8 mouse cellular contexts compared by ENCODE assay signal in genomic region chr9:23035901-23036610, GRCm38 (mm10).
A peak's percentile ranks its signal among the peaks of the same experiment; 100 is the strongest.
DNase-seq lines count a peak whose midpoint lies in the region; ATAC-seq lines count a peak whose summit lies in the region.

No protein-coding gene starts in this region.

- no peaks in the 10 kb centered on the region for H3K9me3 ChIP-seq in heart, embryonic 14.5 days (ENCODE audit: control insufficient read depth, low read length)
- H3K9me3 ChIP-seq in neural tube, embryonic 14.5 days (ENCODE audit: control insufficient read depth, low read length), result no peaks in the 10 kb centered on the region

- peak overlapping the region; percentile 81 for H3K4me2 ChIP-seq in heart, embryonic 14.5 days (ENCODE audit: low read length)
- peak overlapping the region; percentile 36; the same call in 1 of the 2 replicates for H3K4me2 ChIP-seq in neural tube, embryonic 14.5 days (ENCODE audit: low read depth, low read length)

- peak overlapping the region; percentile 69 for H3K9ac ChIP-seq in heart, embryonic 14.5 days (ENCODE audit: low read length)
- no peak overlapping the region for H3K9ac ChIP-seq in neural tube, embryonic 14.5 days (replicated peaks; ENCODE audit: low read depth, low read length)

- H3K27ac ChIP-seq in brown adipose tissue, adult 24 weeks (replicated peaks; ENCODE audit: low read depth, low read length), result 0 out of 2 replicates have a peak overlapping the region, but pooled peaks have one; percentile 40
- H3K27ac ChIP-seq in heart, embryonic 14.5 days (replicated peaks in 1 of 2; ENCODE audit: control insufficient read depth in 1 of 2, insufficient read depth in 1 of 2, low read depth in 2 of 2, low read length in 2 of 2), result no peak overlapping the region
- no peak overlapping the region for H3K27ac ChIP-seq in neural tube, embryonic 14.5 days (ENCODE audit: low read depth, low read length)

- H3K4me1 ChIP-seq in brown adipose tissue, adult 24 weeks (ENCODE audit: control insufficient read depth, insufficient read depth, insufficient read length, low read length), result peaks cover 21% of the 10 kb centered on the region
- peaks cover 11 to 14% of the 10 kb centered on the region in 2 experiments for H3K4me1 ChIP-seq in heart, embryonic 14.5 days (ENCODE audit: control insufficient read depth in 2 of 2, insufficient read depth in 2 of 2, low read length in 2 of 2)
- peaks cover 18% of the 10 kb centered on the region for H3K4me1 ChIP-seq in neural tube, embryonic 14.5 days (ENCODE audit: control insufficient read depth, insufficient read depth, low read length)

- intact Hi-C loops in left cerebral cortex, postnatal 14 days (cut with DNase I), result no loop called here

- peak; percentile 64 to 73 for DNase-seq in cerebellum, postnatal 10 days
- DNase-seq in kidney, postnatal 10 days, result peak; percentile 53
- no peak for DNase-seq in layer of hippocampus, adult 11-12 months (ENCODE audit: low spot score)
- no peak for DNase-seq in lung, postnatal 4 days
- DNase-seq in left cerebral cortex, postnatal 14 days (ENCODE audit: low spot score in 2 of 2), result no peak

- peak overlapping the region; percentile 51 for H3K4me3 ChIP-seq in brown adipose tissue, adult 24 weeks (ENCODE audit: insufficient read depth, low read depth, low read length)
- peak overlapping the region; percentile 35 to 39 for H3K4me3 ChIP-seq in heart, embryonic 14.5 days (ENCODE audit: control insufficient read depth in 1 of 2, insufficient read depth in 1 of 2, low read depth in 1 of 2, low read length in 2 of 2)
- no peak overlapping the region for H3K4me3 ChIP-seq in neural tube, embryonic 14.5 days (ENCODE audit: low read depth, low read length)

- H3K36me3 ChIP-seq in heart, embryonic 14.5 days (ENCODE audit: control insufficient read depth, insufficient read depth, low read length), result no peaks in the 10 kb centered on the region
- no peaks in the 10 kb centered on the region for H3K36me3 ChIP-seq in neural tube, embryonic 14.5 days (ENCODE audit: control insufficient read depth, insufficient read depth, low read length)

- ATAC-seq in heart, embryonic 14.5 days (ENCODE audit: insufficient number of reproducible peaks, insufficient read depth, low FRiP score, low read depth), result no peak
- no peak for ATAC-seq in neural tube, embryonic 14.5 days (ENCODE audit: low read depth)

- WGBS in heart, embryonic 14.5 days, result 3% methylated on average over 16 of the region's 16 CpGs
- WGBS in neural tube, embryonic 14.5 days, result 8% methylated on average over 16 of the region's 16 CpGs

- H3K27me3 ChIP-seq in heart, embryonic 14.5 days (ENCODE audit: control insufficient read depth, insufficient read depth, low read length), result no peaks in the 10 kb centered on the region
- no peaks in the 10 kb centered on the region for H3K27me3 ChIP-seq in neural tube, embryonic 14.5 days (ENCODE audit: control insufficient read depth, insufficient read depth, low read length)

Comparison
In these comparisons a context has a peak if more than half of its experiments do, and no peak if none do; other contexts are left out.
1. DNase-seq: peak in cerebellum, postnatal 10 days (2 of 2) and kidney, postnatal 10 days (single experiment); none in layer of hippocampus, adult 11-12 months (single experiment), lung, postnatal 4 days (0 of 2) and left cerebral cortex, postnatal 14 days (0 of 2).